Mouse (Mus musculus) stomach, postnatal 0 days (tissue): Measurements from ENCODE around the gene Epp13.

Experiments used
- CTCF ChIP-seq: IDR thresholded peaks from 2 replicates; pipeline ENCODE4 v1.5.1; 2016; ENCODE audit warnings: antibody characterized with exemption, low read depth, mild to moderate bottlenecking, moderate library complexity
- EP300 ChIP-seq: optimal IDR thresholded peaks from 2 replicates; pipeline ENCODE3; 2016; ENCODE audit warnings: antibody characterized with exemption

DNA sequence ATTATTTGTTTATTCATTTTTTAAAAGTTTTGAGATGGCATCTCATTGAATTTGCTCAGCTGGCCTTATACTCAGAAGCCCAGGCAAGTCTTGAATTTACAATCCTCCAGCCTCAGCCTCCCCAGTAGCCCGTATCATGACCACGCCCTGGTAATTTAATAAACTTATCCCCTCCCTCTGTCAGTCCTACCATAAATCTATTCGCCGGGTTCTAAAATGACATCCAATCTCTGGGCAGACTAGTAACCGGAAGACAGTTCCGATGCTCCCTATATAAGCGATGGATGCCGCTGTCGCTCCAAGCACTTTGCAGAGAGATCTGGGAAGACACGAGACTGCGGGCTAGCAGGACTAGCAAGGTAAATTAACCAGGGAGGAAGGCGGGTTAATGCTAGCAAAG is 30.5 kb upstream of the Epp13 start, which contains the start of gene Zscan5b:
- no peak for TF ChIP-seq CTCF
- no peak for TF ChIP-seq EP300
